In the genomic region with DNA sequence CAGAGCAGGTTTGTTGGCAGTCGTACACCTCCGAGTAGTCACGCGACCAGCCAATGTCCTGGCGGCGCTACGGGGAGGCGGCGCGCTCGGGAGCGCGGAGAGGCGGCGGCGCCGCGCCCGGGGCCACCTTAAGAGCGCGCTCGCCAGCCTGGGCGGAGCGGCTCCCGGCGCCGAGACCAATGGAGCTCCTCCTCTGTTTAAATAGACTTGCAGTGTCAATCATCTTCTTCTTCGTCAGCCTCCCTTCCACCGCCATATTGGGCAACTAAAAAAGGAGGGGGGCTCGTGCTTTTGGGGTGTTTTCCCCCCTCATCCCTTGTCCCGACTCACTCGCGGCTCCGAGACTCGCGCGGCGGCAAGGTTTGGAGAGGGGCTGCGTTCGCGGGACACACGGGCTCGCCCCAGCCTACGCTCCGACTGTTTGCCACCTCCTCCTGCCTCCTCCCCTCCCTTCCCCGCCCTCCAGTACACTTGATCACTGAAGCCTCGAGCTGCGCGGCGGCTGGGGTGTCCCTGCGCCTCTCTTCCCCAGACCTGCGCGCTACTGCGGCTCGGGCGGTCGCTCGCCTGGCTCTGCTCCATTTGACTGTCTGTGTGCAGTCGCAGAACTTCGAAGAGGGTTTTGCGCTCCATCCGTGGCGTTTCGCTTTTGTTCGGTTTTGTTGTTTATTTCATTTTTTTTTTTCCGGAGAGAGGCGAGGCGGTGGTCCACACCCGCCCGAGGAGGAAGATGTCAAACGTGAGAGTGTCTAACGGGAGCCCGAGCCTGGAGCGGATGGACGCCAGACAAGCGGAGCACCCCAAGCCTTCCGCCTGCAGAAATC, we compare ENCODE assay signal across 8 mouse cellular contexts. TPM values are rescaled to one million over a fixed set of nuclear protein-coding genes. Genes with fewer than 3 reads are reported as not detected.
DNase-seq lines count a peak whose midpoint lies in the region; ATAC-seq and TF ChIP-seq lines count a peak whose summit lies in the region.

A gene (plus strand): TSS at position 212 of the 824 bp plus-strand sequence.

- peak; percentile 97 for DNase-seq in gastrocnemius, adult 2 months
- DNase-seq in left cerebral cortex, adult 18-20 months (ENCODE audit: low spot score in 2 of 2), result peak; percentile 76 to 89
- peak; percentile 92 to 96 for DNase-seq in lung, postnatal 4 days
- DNase-seq in retina, postnatal 7 days (ENCODE audit: low read depth, low spot score), result peak; percentile 81
- peak; percentile 88 to 89 for DNase-seq in urinary bladder, adult 18-20 months (ENCODE audit: low spot score in 2 of 2)

- H3K9ac ChIP-seq in hindbrain, embryonic 16.5 days (ENCODE audit: low read depth, low read length), result peak within 1 kb of the TSS; percentile 82

- 0 out of 2 replicates have a peak, but pooled peaks cover 3% of the 10 kb centered on the region for H3K27me3 ChIP-seq in hindbrain, embryonic 16.5 days (replicated peaks; ENCODE audit: control insufficient read depth, insufficient read depth, low read length)

- no peaks in the 10 kb centered on the region for H3K9me3 ChIP-seq in hindbrain, embryonic 16.5 days (ENCODE audit: control insufficient read depth, low read length)

- H3K4me3 ChIP-seq in gastrocnemius, adult 2 months, result peak within 1 kb of the TSS; percentile 88
- H3K4me3 ChIP-seq in hindbrain, embryonic 16.5 days (ENCODE audit: low read length), result peak within 1 kb of the TSS; percentile 70

- H3K27ac ChIP-seq in gastrocnemius, adult 2 months, result peak within 1 kb of the TSS; percentile 100
- H3K27ac ChIP-seq in hindbrain, embryonic 16.5 days (ENCODE audit: low read depth, low read length), result peak within 1 kb of the TSS; percentile 96

- intact Hi-C loops in gastrocnemius, adult 2 months (cut with DNase I), result loop anchor here (1.0 to 10.0 kb wide), 2 partner anchors 22 to 276 kb away; a partner anchor contains a TSS

- under 1% methylated on average over 77 of the region's 77 CpGs for WGBS in hindbrain, embryonic 16.5 days

- TF ChIP-seq CTCF in gastrocnemius, adult 2 months (IDR thresholded peaks at IDR 0.05), result no peak

- peaks cover 21% of the 10 kb centered on the region for H3K4me1 ChIP-seq in hindbrain, embryonic 16.5 days (ENCODE audit: control insufficient read depth, insufficient read depth, low read depth, low read length)

- H3K4me2 ChIP-seq in hindbrain, embryonic 16.5 days (ENCODE audit: low read length), result peak within 1 kb of the TSS; percentile 91

- peak; percentile 72 for ATAC-seq in activated CD4-positive, CD25-positive, alpha-beta regulatory T cell, adult 4 months
- ATAC-seq in common myeloid progenitor, adult 5-6 weeks (replicated peaks; ENCODE audit: low read depth, poor library complexity, severe bottlenecking), result peak; percentile 70
- ATAC-seq in hindbrain, embryonic 16.5 days, result peak; percentile 97

- no peaks in the 10 kb centered on the region for H3K36me3 ChIP-seq in hindbrain, embryonic 16.5 days (ENCODE audit: control insufficient read depth, insufficient read depth, low read length)

RNA-seq across cellular contexts. Expression of the gene that starts here (rescaled TPM):
- 10 to 100 TPM; 38.9 to 48.9 TPM for polyA plus RNA-seq in activated CD4-positive, CD25-positive, alpha-beta regulatory T cell, adult 4 months (2017; shearing (Covaris generic))
- 61.3 and 66.2 TPM in 2 replicates for total RNA-seq in common myeloid progenitor, adult 5-6 weeks (2017)
- total RNA-seq in gastrocnemius, adult 2 months (2021), result 10 to 100 TPM; 36.1 to 41.8 TPM
- 12.6 and 15.1 TPM in 2 replicates for polyA plus RNA-seq in hindbrain, embryonic 16.5 days (2015; fragmentation: Nextera tagmentation; extraction: Ambion mirVana)
- total RNA-seq in left cerebral cortex, adult 18-20 months (2021), result 10 to 100 TPM; 38.2 to 40.5 TPM

Comparison
In these comparisons a context has a peak if more than half of its experiments do, and no peak if none do; other contexts are left out.
1. Peak in every context shown above with its lines: DNase-seq, ATAC-seq, H3K4me3 ChIP-seq and H3K27ac ChIP-seq.